Mouse (Mus musculus) embryonic facial prominence, embryonic 14.5 days (tissue): ENCODE data around the gene Apbb2. TPM values are rescaled to one million over a fixed set of nuclear protein-coding genes. Genes with fewer than 3 reads are reported as not detected.
A peak's percentile ranks its signal among the peaks of the same experiment; 100 is the strongest.

Experiments used
- ATAC-seq: fragments of 200-750 bp; cut with Nextera tagmentation; 2 replicates; pipeline ENCODE4 v1.8.0; 2017; ENCODE audit warnings: low read depth, moderate number of reproducible peaks, moderate TSS enrichment
- DNase-seq: peaks from one replicate; pipeline ENCODE4 v3.0.0-alpha.2; 2015; ENCODE audit warnings: low spot score
- H3K27ac ChIP-seq: fragments of 300-500 bp; sonication (generic); replicated peaks from 2 replicates; pipeline ENCODE4 v1.5.1; 2014; ENCODE audit warnings: low read depth, mild to moderate bottlenecking, low read length, moderate library complexity
- H3K27me3 ChIP-seq: fragments of 300-500 bp; sonication (generic); replicated peaks from 2 replicates; pipeline ENCODE4 v1.6.1; 2014; ENCODE audit warnings: low read length; ENCODE audit not compliant: control insufficient read depth, insufficient read depth
- H3K36me3 ChIP-seq: fragments of 300-500 bp; sonication (generic); 2 replicates; pipeline ENCODE4 v1.6.1; 2014; ENCODE audit warnings: low read length, mixed read lengths; ENCODE audit not compliant: control insufficient read depth, insufficient read depth
- H3K4me1 ChIP-seq: fragments of 300-500 bp; sonication (generic); 2 replicates; pipeline ENCODE4 v1.6.1; 2014; ENCODE audit warnings: antibody characterized with exemption, low read length; ENCODE audit not compliant: control insufficient read depth, insufficient read depth
- H3K4me2 ChIP-seq: fragments of 300-500 bp; sonication (generic); 2 replicates; pipeline ENCODE4 v1.6.1; 2014; ENCODE audit warnings: low read depth, mild to moderate bottlenecking, low read length, moderate library complexity, mixed read lengths
- H3K4me3 ChIP-seq: fragments of 300-500 bp; sonication (generic); 2 replicates; pipeline ENCODE4 v1.5.1; 2014; ENCODE audit warnings: low read depth, mild to moderate bottlenecking, low read length
- H3K9ac ChIP-seq: fragments of 300-500 bp; sonication (generic); 2 replicates; pipeline ENCODE4 v1.6.1; 2014; ENCODE audit warnings: low read depth, mild to moderate bottlenecking, low read length, moderate library complexity, mixed read lengths
- H3K9me3 ChIP-seq: fragments of 300-500 bp; sonication (generic); 2 replicates; pipeline ENCODE4 v1.6.1; 2016; ENCODE audit warnings: low read length; ENCODE audit not compliant: control insufficient read depth
- whole genome bisulfite sequencing: fragments of 180-500 bp; shearing (Covaris S2); extraction: QIAGEN DNeasy Blood & Tissue Kit; methylation state at CpG from one replicate; pipeline ENCODE4 v1.1.7; 2014; 5-methylcytosine and 5-hydroxymethylcytosine counted together
- polyA plus RNA-seq: library from polyadenylated mRNA; unstranded; fragments of >200 nt; fragmentation: Nextera tagmentation; extraction: Ambion mirVana; gene quantifications from 2 replicates; pipeline ENCODE4 v1.2.1, GENCODE M21; 2014

The Apbb2 gene
- polyA plus RNA-seq, 1 experiment from 2014 or later = 39.8 TPM

DNA sequence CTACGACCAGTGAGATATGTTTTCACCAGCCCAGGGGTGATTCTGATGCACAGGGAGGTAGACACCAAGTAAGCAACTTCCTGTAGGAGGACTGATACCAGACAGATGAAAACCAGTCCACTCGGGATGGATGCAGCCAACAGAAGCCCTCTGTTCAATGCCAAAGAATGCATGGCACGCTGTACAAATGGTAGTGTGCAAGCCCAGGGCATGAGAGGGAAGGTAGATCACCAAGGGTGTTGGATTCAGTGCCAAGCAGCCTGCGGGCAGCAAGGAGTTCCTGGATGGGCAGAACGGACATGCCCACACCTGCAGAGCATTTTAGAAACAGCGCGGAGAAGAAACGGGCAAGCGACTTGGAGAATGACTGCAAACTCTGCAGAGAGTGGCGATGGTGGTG is 10.8 kb downstream of the Apbb2 start:
- H3K27ac ChIP-seq = 0 out of 2 replicates have a peak overlapping the region, but pooled peaks have one; percentile 5
- H3K9ac ChIP-seq = no peak overlapping the region
- peaks cover 34% of the 10 kb centered on the region for H3K4me1 ChIP-seq

DNA sequence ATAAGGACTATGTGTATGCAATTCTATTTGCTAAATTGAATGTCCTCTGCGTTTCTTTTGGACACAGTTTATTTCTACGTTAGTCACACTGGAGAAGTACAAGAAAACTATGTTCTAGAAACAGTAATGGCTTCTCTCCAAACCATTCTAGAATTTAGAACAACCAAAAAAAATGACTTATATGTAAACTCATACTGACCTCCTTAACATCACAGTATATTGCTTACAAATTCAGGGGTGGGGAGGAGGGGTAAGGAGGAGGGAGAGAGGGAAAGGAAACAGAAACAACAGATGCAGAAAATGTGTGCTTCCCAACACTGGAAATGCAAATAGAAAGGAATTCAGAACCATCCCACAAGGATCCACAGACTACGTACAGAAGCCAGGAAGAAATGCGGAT is 11.4 kb downstream of the Apbb2 start:
- 57% methylated on average over 4 of the region's 4 CpGs for WGBS

More for the DNA sequence above, 10.8 kb downstream of the Apbb2 start:
- DNase-seq = no peak
- H3K9me3 ChIP-seq = no peaks in the 10 kb centered on the region
- no peak for ATAC-seq
- H3K36me3 ChIP-seq = no peaks in the 10 kb centered on the region
- H3K4me2 ChIP-seq = no peak overlapping the region
- H3K4me3 ChIP-seq = no peak overlapping the region
- no peaks in the 10 kb centered on the region for H3K27me3 ChIP-seq
- 82% methylated on average over 10 of the region's 10 CpGs for WGBS

DNA sequence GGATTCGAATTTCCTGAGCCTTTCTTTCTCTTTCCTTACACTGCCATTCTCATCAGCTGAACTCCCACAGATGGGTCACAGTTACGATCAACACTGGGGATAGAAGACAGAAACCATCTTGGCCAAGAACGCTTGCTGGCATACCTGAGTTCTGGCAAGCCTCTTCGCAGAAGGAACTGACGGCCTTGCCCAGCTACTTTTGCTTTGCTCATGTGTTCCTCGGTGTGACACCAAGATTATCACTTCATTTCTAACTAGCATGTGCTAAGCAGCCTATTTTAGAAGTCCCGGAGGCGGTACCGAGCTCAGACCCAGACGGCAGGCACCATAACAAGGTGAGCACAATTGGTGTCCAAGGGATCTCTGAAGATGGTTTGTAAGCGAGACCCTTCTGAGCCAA is 12.9 kb downstream of the Apbb2 start:
- no peak overlapping the region for H3K9ac ChIP-seq
- H3K4me3 ChIP-seq = no peak overlapping the region
- no peak overlapping the region for H3K27ac ChIP-seq
- DNase-seq (no peak), ATAC-seq (no peak)
- H3K4me1 ChIP-seq = peaks cover 41% of the 10 kb centered on the region
- WGBS = 84% methylated on average over 11 of the region's 11 CpGs
- H3K9me3 ChIP-seq = peaks cover 6% of the 10 kb centered on the region; the same call in 1 of the 2 replicates
- H3K4me2 ChIP-seq = no peak overlapping the region
- no peaks in the 10 kb centered on the region for H3K27me3 ChIP-seq
- no peaks in the 10 kb centered on the region for H3K36me3 ChIP-seq

More for the DNA sequence above, 11.4 kb downstream of the Apbb2 start:
- no peak overlapping the region for H3K4me3 ChIP-seq
- no peaks in the 10 kb centered on the region for H3K27me3 ChIP-seq
- no peaks in the 10 kb centered on the region for H3K36me3 ChIP-seq
- DNase-seq (no peak), ATAC-seq (no peak)
- no peak overlapping the region for H3K9ac ChIP-seq
- no peak overlapping the region for H3K4me2 ChIP-seq
- 0 out of 2 replicates have a peak, but pooled peaks cover under 1% of the 10 kb centered on the region for H3K9me3 ChIP-seq
- peaks cover 40% of the 10 kb centered on the region for H3K4me1 ChIP-seq
- 0 out of 2 replicates have a peak overlapping the region, but pooled peaks have one; percentile 5 for H3K27ac ChIP-seq

DNA sequence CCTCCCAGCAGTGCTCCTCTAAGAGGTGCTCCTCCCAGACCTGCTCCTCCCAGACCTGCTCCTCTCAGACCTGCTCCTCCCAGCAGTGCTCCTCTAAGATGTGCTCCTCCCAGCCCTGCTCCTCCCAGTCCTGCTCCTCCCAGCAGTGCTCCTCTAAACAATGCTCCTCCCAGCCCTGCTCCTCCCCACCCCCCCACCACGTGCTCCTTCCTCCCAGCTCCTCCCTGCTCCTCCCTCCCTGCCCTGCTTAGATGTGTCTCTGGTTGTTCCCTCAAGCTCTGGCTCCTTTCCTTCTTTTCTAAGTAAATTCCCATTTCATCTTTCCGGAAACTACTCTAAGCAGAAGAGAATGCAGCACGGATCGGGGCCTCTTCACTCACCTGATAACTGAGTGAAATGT is 14.2 kb downstream of the Apbb2 start:
- no peak overlapping the region for H3K4me3 ChIP-seq
- peaks cover 41% of the 10 kb centered on the region for H3K4me1 ChIP-seq
- no peaks in the 10 kb centered on the region for H3K36me3 ChIP-seq
- DNase-seq (no peak), ATAC-seq (no peak)
- H3K9ac ChIP-seq = no peak overlapping the region
- 80% methylated on average over 4 of the region's 4 CpGs for whole genome bisulfite sequencing
- H3K27me3 ChIP-seq = no peaks in the 10 kb centered on the region
- H3K4me2 ChIP-seq = no peak overlapping the region
- no peak overlapping the region for H3K27ac ChIP-seq
- H3K9me3 ChIP-seq = peaks cover 6% of the 10 kb centered on the region; the same call in 1 of the 2 replicates

DNA sequence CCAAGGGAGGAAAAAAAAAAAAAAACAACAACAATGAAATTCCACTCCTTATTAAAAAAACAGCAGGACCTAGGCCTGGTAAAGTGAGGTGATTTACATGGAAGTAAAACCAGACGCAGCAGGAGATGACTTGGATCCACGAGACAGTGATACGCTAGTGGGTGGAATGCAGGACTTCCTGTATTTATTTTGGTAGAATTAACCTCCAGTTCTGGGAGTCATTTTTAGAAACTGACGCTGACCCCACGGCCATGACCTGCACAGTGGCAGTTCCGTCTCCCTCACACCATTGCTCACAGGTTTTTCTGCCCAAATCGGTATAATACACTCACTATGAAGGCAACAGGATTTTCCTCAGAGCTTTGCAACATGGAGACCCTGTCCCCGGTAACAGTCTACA is 14.8 kb downstream of the Apbb2 start:
- H3K4me2 ChIP-seq = peak overlapping the region; percentile 27
- H3K9me3 ChIP-seq = peaks cover 6% of the 10 kb centered on the region; the same call in 1 of the 2 replicates
- H3K4me3 ChIP-seq = no peak overlapping the region
- ATAC-seq = no peak
- 26% methylated on average over 8 of the region's 8 CpGs for WGBS
- H3K27me3 ChIP-seq = no peaks in the 10 kb centered on the region
- peaks cover 41% of the 10 kb centered on the region for H3K4me1 ChIP-seq
- no peaks in the 10 kb centered on the region for H3K36me3 ChIP-seq
- no peak overlapping the region for H3K9ac ChIP-seq
- peak; percentile 61 for DNase-seq
- peak overlapping the region; percentile 57; the same call in 1 of the 2 replicates for H3K27ac ChIP-seq

DNA sequence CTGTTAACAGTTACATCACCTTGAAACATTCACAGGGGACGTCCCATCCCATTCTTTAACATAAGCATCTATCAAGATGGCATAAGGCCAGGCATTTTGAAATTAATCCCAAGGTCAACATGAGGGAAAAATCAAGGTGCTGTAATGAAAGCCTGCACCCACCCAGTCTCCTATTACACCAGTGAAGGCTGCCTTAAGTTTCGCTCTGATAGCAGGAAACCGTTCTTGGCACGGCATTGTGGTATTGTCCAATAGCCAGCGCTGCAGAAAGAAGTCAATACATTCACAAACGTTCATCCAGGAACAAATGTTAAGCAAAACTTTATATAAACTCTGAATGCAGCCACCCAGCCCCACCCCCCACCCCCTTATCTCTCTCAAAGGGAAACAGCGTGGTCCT is 15.4 kb downstream of the Apbb2 start:
- no peak overlapping the region for H3K9ac ChIP-seq
- peaks cover 41% of the 10 kb centered on the region for H3K4me1 ChIP-seq
- peak overlapping the region; percentile 27 for H3K4me2 ChIP-seq
- H3K9me3 ChIP-seq = peaks cover 6% of the 10 kb centered on the region; the same call in 1 of the 2 replicates
- DNase-seq = peak; percentile 84
- no peaks in the 10 kb centered on the region for H3K27me3 ChIP-seq
- 30% methylated on average over 7 of the region's 7 CpGs for WGBS
- H3K4me3 ChIP-seq = no peak overlapping the region
- peak; percentile 64; the same call in 1 of the 2 replicates for ATAC-seq
- no peaks in the 10 kb centered on the region for H3K36me3 ChIP-seq
- H3K27ac ChIP-seq = peak overlapping the region; percentile 57; the same call in 1 of the 2 replicates

DNA sequence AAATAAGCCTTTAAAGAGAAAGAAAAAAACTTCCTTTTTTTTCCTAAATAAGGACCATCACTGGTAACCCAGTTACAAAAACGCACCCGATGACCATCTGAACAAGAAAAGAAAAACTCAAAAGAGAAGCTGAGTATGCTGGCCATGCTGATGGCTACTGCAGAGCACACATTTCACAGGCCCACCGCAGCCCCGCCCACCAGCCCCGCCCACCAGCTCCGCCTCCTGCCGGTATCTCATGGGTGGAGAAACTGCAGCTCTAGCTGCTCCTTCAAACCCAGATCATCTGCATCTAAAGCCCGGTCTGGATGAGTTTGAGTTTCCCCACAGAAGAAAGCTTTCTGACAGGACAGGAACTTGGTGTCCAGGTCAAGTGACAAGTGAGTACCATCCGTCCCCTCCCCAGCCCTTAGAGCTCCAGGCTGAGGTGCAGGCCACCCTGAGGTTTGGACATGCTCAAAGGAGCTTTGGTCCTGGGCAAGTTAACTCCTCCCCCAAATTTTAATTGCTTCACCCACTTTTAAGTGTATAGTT is 16.2 kb downstream of the Apbb2 start:
- Histone ChIP-seq H3K36me3 (no peaks in the 10 kb centered on the region), H3K27ac (no peak overlapping the region), H3K27me3 (no peaks in the 10 kb centered on the region), H3K4me3 (no peak overlapping the region), H3K9ac (no peak overlapping the region), H3K9me3 (peaks cover 6% of the 10 kb centered on the region; the same call in 1 of the 2 replicates), H3K4me1 (peaks cover 33% of the 10 kb centered on the region), H3K4me2 (no peak overlapping the region)
- 27% methylated on average over 9 of the region's 9 CpGs for WGBS
- DNase-seq = no peak
- no peak for ATAC-seq

DNA sequence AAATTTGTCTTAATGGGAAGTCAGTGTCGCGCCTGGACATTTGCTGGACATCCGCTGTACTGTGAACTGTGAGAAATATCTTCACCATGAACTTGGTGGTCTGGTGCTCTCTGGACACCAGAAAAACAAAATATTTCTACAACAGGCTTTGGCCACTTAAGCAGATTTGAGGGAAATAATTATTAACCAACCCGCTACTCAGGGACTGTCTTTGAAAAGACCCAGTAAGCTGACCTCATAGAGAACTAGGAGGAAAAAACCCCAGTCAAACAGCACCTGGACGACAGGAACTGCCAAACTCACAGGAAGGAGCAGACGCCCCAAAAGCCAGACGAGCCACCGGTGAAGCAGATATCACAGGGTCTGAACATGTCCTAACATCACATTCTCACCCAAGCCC is 18.2 kb downstream of the Apbb2 start:
- H3K27ac ChIP-seq = no peak overlapping the region
- WGBS = 83% methylated on average over 8 of the region's 8 CpGs
- H3K9me3 ChIP-seq = peaks cover 6% of the 10 kb centered on the region; the same call in 1 of the 2 replicates
- H3K36me3 ChIP-seq = no peaks in the 10 kb centered on the region
- H3K4me3 ChIP-seq = no peak overlapping the region
- H3K4me2 ChIP-seq = no peak overlapping the region
- H3K9ac ChIP-seq = no peak overlapping the region
- ATAC-seq (no peak), DNase-seq (no peak)
- H3K27me3 ChIP-seq = no peaks in the 10 kb centered on the region
- peaks cover 25% of the 10 kb centered on the region for H3K4me1 ChIP-seq

DNA sequence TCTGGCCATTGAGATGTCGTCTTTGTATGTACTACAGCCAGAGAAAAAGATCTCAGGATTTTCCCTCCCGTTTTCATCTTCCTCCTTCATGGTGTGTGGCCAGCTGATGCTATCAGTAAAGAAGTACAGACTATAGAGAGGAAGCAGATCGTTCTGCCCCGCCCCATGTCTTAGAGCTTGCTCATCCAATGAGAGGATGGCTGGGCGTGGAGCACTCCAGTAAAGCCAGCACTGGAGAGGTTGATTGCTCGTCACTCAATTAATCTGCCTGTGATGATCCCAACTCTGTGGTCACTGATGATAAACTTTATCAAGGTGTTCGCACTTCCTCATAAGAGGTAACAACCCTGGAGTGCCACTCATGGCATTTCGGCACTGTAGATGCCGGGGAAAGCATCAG is 18.7 kb downstream of the Apbb2 start:
- no peak overlapping the region for H3K4me2 ChIP-seq

More for the DNA sequence above, 18.7 kb downstream of the Apbb2 start:
- Histone ChIP-seq H3K27ac (no peak overlapping the region), H3K4me1 (peaks cover 25% of the 10 kb centered on the region), H3K9ac (no peak overlapping the region), H3K27me3 (no peaks in the 10 kb centered on the region), H3K9me3 (peaks cover 6% of the 10 kb centered on the region; the same call in 1 of the 2 replicates), H3K36me3 (no peaks in the 10 kb centered on the region), H3K4me3 (no peak overlapping the region)
- ATAC-seq (no peak), DNase-seq (no peak)
- 83% methylated on average over 9 of the region's 9 CpGs for WGBS
